Mouse (Mus musculus): ENCODE results near the gene Nckap5l.
"Not testable (repeated sequence)": the region's sequence is repeated elsewhere in the genome, so short reads cannot be mapped to it uniquely, and the experiment has no call there.

Gene Nckap5l

GRCm38 (mm10) chr15:99396875-99397274, 60.7 kb downstream of the Nckap5l start:
- DNase-seq (ENCODE audit: low spot score in 2 of 2): no peak

GRCm38 (mm10) chr15:99396462-99396861, 61.1 kb downstream of the Nckap5l start:
- DNase-seq (ENCODE audit: low spot score in 2 of 2): no peak

- DNase-seq (ENCODE audit: low spot score in 2 of 2): peak in 1 of 2 experiments; percentile 64
Observed at GRCm38 (mm10) chr15:99393386-99394252, 63.9 kb downstream of the Nckap5l start.

DNA sequence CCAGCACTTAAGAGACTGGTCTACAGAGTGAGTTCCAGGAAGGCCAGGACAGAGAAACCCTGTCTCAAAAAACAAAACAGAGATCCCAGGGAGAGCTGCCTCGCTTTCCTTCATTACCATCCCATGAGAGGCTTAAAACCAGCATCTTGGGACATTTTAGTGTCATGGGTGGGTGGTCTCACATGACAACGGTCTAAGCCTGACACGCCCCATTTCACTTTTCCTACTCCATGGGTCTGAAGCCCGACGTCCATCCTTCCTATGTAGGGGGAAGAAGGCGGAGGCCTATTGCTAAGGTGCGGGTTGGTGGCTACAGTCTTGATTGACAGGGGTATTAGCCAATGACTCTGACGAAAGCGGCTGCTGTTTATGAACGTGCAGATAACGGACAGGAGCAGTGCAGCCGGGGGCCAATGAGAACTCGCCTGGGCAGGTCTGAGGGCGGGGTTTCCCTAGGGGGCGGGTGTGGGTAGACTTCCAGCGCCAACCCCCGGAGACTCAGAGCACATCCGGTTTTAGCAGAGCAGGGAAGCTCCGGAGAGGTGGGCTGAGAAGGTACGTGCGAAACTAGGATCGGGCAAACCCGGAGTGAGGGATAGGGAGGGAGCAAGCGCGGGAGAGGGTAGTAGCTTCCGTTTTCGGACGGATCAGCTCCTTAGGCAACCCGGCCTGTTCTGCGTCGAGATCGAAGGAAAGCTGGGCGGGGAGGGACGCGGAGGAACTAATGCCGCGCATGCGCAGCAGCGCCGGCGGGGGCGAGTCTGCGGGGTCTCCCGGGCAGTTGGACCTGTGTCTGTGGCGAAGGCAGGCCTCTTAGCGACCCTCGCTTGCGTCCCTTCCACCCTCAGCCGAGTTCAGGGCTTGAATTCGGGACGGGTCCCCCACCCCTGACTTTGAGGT, 64.8 kb downstream of the Nckap5l start, which contains the start of gene Tmbim6:
Tmbim6 (plus strand) TSS at position 397 of the 900 bp plus-strand sequence.
- peak; percentile 100 for DNase-seq (ENCODE audit: low spot score in 2 of 2)

DNA sequence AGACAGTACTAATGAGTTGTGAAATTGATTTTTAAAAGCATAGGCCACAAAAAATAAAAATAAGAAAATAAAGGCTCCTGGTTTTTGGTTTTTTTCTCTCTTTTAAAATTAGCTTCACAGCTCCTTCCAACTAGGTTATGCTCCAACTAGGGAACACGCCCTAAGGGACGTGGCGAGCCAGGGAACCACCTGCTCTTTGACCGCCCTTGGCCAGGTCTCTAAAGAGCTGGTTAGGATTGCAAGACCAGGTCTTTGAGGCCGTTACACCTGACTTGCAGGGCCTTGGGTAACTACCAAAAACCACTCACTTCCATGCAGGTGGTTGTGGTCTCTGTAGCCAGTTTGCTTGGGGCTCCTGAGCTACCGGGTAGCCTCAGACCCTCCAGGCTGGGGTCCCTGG, 65.6 kb downstream of the Nckap5l start:
- DNase-seq (ENCODE audit: low spot score in 2 of 2): no peak

DNA sequence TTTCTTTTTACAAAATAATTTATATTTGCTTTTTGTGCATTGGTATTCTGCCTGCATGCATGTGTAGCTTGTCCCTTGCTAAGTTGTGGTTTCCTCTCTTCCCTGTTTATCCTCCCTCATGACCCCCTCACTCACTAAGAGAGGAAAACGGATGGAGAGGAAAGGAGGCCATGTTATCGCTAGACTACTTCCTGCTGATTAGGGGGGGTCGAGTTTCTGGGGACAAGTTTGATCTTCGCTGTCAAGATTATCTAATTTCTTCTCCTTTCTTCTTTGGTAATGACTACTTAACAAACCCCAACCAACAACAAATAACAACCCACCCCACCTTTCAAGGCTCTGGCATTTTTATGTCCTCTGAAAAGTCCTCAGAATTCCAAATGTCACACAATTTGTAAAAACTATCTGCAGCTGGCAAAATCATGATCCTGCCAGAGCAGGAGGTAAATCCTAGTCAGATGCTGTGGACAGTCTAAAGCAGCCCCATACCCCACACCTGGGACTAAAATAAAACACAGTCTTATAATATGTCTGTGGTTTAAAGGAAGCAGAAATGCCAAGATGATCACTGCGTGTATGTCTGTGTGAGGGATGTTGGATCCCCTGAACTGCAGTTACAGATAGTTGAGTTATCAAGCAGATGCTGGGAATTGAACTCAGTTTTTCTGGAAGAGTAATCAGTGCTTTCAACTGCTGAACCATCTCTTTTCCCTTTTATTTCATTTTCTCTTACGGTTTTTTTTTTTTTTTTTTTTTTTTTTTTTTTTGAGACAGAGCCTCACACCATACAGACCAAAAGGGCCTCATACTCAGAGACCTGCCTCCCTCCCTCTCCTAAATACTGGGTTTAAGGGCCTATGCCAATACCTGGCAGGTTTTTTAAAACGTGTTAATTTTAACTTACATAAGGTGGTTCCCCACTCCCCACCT, 66.8 kb downstream of the Nckap5l start:
- DNase-seq (ENCODE audit: low spot score in 2 of 2): no peak

DNA sequence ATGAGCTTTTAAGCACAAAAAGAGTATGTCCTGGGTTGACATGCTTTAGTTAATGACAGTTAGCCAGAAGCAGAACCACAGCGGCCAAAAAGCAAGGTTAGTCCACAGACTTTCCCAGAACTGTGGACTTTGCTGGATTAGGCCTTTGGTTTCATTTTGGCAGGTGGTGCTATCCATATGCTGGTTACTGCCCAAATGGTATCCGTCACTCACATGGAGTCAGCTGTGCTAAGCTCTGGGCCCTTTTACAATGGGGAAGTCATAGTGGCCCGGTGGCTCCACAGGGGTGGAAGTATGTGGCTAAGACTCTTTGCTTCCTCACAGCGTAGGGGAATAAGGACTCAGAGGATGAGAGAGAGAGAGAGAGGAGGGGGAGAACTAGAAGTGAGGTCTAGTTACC, 69.6 kb downstream of the Nckap5l start:
- no peak for DNase-seq (ENCODE audit: low spot score in 2 of 2)

DNA sequence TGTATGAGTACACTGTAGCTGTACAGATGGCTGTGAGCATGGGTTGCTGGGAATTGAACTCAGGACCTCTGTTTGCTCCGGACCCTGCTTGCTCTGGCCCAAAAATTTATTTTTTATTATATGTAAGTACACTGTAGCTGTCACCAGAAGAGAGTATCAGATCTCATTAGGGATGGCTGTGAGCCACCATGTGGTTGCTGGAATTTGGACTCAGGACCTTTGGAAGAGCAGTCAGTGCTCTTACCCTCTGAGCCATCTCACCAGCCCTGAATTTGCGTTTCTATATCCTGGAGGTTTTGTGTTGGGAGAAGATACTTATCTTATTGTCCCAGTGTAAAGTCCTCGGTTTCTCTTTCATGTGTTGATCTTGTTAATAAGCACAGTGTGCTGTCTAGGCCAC, 70.8 kb downstream of the Nckap5l start:
- DNase-seq (ENCODE audit: low spot score in 2 of 2): no peak

GRCm38 (mm10) chr15:99386110-99386509, 71.4 kb downstream of the Nckap5l start:
- DNase-seq (ENCODE audit: low spot score in 2 of 2): not testable (repeated sequence)

GRCm38 (mm10) chr15:99384071-99384470, 73.5 kb downstream of the Nckap5l start:
- no peak for DNase-seq (ENCODE audit: low spot score in 2 of 2)

DNA sequence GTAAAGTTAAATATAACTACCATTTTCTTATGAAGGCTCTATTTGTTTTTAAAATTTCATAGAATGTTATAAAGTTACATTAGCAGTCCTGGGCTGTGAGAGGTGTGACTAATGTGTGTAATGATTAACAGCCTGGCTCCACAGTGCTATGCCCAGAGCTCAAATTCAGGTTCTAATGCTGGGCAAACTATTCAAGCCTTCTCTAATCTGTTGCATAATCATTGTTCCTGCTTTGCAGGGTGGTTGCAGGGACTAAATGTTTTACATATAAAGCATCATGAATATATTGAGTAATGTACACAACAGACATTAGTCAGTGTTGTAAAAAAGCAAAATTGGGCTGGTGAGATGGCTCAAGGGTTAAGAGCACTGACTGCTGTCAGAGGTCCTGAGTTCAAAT, 74.7 kb downstream of the Nckap5l start:
- DNase-seq (ENCODE audit: low spot score in 2 of 2): no peak

GRCm38 (mm10) chr15:99376240-99376639, 81.3 kb downstream of the Nckap5l start:
- no peak for DNase-seq (ENCODE audit: low spot score in 2 of 2)

- no peak for DNase-seq (ENCODE audit: low spot score in 2 of 2)
Observed at GRCm38 (mm10) chr15:99375581-99375980, 82.0 kb downstream of the Nckap5l start.

DNA sequence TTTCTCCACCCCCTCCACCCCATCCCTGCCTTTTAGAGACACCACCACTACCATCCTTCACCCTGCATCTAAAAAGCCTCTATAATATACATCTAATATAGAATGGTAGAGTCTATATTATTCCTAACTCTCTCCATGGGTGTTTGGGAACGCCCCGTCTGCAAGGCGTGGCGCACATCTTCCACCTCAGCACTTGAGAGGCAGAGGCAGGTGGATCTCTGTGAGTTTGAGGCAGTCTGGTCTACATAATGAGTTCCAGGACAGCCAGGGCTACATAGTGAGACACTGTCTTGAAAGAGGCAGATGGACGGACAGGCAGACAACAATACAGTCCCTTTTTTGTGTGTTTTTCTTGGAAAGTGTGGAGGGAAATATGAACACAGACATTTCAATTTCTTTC, 82.5 kb downstream of the Nckap5l start:
- no peak for DNase-seq (ENCODE audit: low spot score in 2 of 2)

DNA sequence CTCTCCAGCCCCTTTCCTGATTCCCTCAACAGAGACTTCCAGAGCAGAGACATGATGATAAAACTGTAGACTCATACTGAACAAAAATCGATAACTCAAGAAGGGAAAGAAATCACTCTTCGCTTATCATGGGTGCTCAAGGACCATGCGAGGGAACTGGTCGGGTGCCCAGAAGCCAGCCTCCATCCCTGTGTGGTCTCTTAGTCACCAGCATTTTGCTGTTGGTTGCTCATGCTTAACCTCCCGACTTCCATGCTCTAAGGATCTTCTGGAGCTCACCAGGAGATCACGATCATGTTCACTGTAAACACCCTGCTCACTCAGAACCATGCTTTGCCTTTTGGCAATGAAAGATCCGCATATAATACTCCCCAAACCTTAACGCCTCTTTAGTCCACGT, 84.8 kb downstream of the Nckap5l start:
- no peak for DNase-seq (ENCODE audit: low spot score in 2 of 2)
